In the genomic region with DNA sequence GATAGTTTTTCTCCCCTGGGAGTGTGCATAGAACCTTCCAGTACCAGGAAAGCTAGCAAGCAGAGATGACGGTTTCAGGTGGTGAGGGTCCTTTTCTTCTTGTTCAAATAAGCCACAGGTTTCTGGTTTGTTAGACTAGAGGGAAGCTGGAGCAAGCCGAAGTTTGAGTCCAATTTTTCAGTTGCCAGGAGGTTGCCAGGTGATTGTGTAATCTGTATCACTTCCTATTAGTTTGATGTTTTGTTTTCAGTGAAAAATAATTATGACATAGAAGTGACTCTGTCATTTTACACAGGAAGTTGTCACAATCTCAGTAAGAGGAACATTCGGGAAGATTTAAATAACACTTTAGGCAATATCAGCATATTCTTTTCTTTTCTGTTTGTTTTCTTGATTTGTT, we compare ENCODE assay signal across 31 mouse cellular contexts. TPM values are rescaled to one million over a fixed set of nuclear protein-coding genes. Genes with fewer than 3 reads are reported as not detected.
A peak's percentile ranks its signal among the peaks of the same experiment; 100 is the strongest.
DNase-seq lines count a peak whose midpoint lies in the region; ATAC-seq lines count a peak whose summit lies in the region.
"Had no signal": no experiment of that assay in that cellular context is flagged by ENCODE, and none has a peak within 500 bp of the region (broad histone marks: within the 10 kb centered on the region; RNA-seq: fewer than 3 reads in every experiment).

No protein-coding gene starts in this region.

- H3K4me2 ChIP-seq in midbrain, embryonic 11.5 days = no peak overlapping the region
- H3K4me2 ChIP-seq in midbrain, embryonic 15.5 days = no peak overlapping the region
- H3K4me2 ChIP-seq: embryonic facial prominence, embryonic 15.5 days; forebrain, embryonic 12.5 days; hindbrain, embryonic 14.5 days; kidney, embryonic 15.5 days; limb, embryonic 13.5 days; lung, embryonic 15.5 days; neural tube, embryonic 13.5 days; stomach, embryonic 15.5 days had no signal

- WGBS in midbrain, embryonic 11.5 days = 88% methylated on average over 3 of the region's 3 CpGs
- WGBS in midbrain, embryonic 15.5 days = 87% methylated on average over 3 of the region's 3 CpGs

- no peaks in the 10 kb centered on the region for H3K4me1 ChIP-seq in midbrain, embryonic 11.5 days (ENCODE audit: control insufficient read depth, insufficient read depth, low read length)
- H3K4me1 ChIP-seq in midbrain, embryonic 15.5 days = no peaks in the 10 kb centered on the region
- H3K4me1 ChIP-seq: embryonic facial prominence, embryonic 15.5 days; forebrain, embryonic 12.5 days; kidney, embryonic 15.5 days; limb, embryonic 13.5 days; midbrain, embryonic 10.5 days; neural tube, embryonic 13.5 days; stomach, embryonic 15.5 days had no signal

- no peak overlapping the region for H3K4me3 ChIP-seq in midbrain, embryonic 11.5 days (ENCODE audit: low read depth, low read length)
- H3K4me3 ChIP-seq in midbrain, embryonic 15.5 days = no peak overlapping the region
- H3K4me3 ChIP-seq: embryonic facial prominence, embryonic 10.5 days; embryonic facial prominence, embryonic 15.5 days; forebrain, embryonic 12.5 days; heart, embryonic 10.5 days; kidney, embryonic 15.5 days; layer of hippocampus, adult 2 months; left cerebral cortex, adult 2 months; limb, embryonic 13.5 days; lung, embryonic 15.5 days; midbrain, embryonic 10.5 days; neural tube, embryonic 13.5 days; stomach, embryonic 15.5 days had no signal

- H3K9me3 ChIP-seq in midbrain, embryonic 11.5 days (ENCODE audit: control insufficient read depth, low read length) = no peaks in the 10 kb centered on the region
- no peaks in the 10 kb centered on the region for H3K9me3 ChIP-seq in midbrain, embryonic 15.5 days
- H3K9me3 ChIP-seq: embryonic facial prominence, embryonic 10.5 days; embryonic facial prominence, embryonic 15.5 days; forebrain, embryonic 12.5 days; G1E; heart, embryonic 10.5 days; kidney, embryonic 15.5 days; limb, embryonic 13.5 days; lung, embryonic 15.5 days; midbrain, embryonic 10.5 days; neural tube, embryonic 13.5 days; stomach, embryonic 15.5 days had no signal

- peak; percentile 53 for DNase-seq in heart, adult 11 months
- no peak for DNase-seq in heart, postnatal 14 days
- peak; percentile 44 for DNase-seq in midbrain, embryonic 11.5 days (ENCODE audit: low spot score, missing footprints)
- DNase-seq in left cerebral cortex, adult 8-10 months (ENCODE audit: low spot score in 2 of 2) = no peak
- no peak for DNase-seq in adrenal gland, adult (ENCODE audit: inconsistent age in 2 of 2, low spot score in 1 of 2)
- DNase-seq: adrenal gland, postnatal 25 days; cerebellum, adult 2 months; cerebellum, postnatal 14 days; gastrocnemius, postnatal 10 days; heart, postnatal 4 days; kidney, adult 11 months; kidney, postnatal 25 days had no signal

- intact Hi-C loops in heart, postnatal 14 days (cut with DNase I) = no loop called here

- H3K36me3 ChIP-seq in midbrain, embryonic 11.5 days (ENCODE audit: control insufficient read depth, insufficient read depth, low read length) = no peaks in the 10 kb centered on the region
- H3K36me3 ChIP-seq in midbrain, embryonic 15.5 days (replicated peaks) = no peaks in the 10 kb centered on the region
- H3K36me3 ChIP-seq: embryonic facial prominence, embryonic 10.5 days; embryonic facial prominence, embryonic 15.5 days; forebrain, embryonic 12.5 days; G1E; heart, embryonic 10.5 days; kidney, embryonic 15.5 days; limb, embryonic 13.5 days; lung, embryonic 15.5 days; midbrain, embryonic 10.5 days; neural tube, embryonic 13.5 days; stomach, embryonic 15.5 days had no signal

- H3K27me3 ChIP-seq in midbrain, embryonic 11.5 days (ENCODE audit: control insufficient read depth, insufficient read depth, low read length) = no peaks in the 10 kb centered on the region
- H3K27me3 ChIP-seq in midbrain, embryonic 15.5 days (replicated peaks) = no peaks in the 10 kb centered on the region
- H3K27me3 ChIP-seq: embryonic facial prominence, embryonic 15.5 days; forebrain, embryonic 12.5 days; kidney, embryonic 15.5 days; limb, embryonic 13.5 days; lung, embryonic 15.5 days; neural tube, embryonic 13.5 days; stomach, embryonic 15.5 days had no signal

- no peak overlapping the region for H3K27ac ChIP-seq in midbrain, embryonic 11.5 days (ENCODE audit: low read depth, low read length)
- H3K27ac ChIP-seq in midbrain, embryonic 15.5 days = no peak overlapping the region
- H3K27ac ChIP-seq: embryonic facial prominence, embryonic 10.5 days; embryonic facial prominence, embryonic 15.5 days; forebrain, embryonic 12.5 days; heart, embryonic 10.5 days; hindbrain, embryonic 14.5 days; kidney, embryonic 15.5 days; layer of hippocampus, adult 2 months; left cerebral cortex, adult 2 months; limb, embryonic 13.5 days; liver, embryonic 14.5 days; lung, embryonic 15.5 days; macrophage; midbrain, embryonic 10.5 days; neural tube, embryonic 13.5 days; stomach, embryonic 15.5 days had no signal

- no peak for ATAC-seq in midbrain, embryonic 11.5 days (ENCODE audit: low FRiP score)
- no peak for ATAC-seq in midbrain, embryonic 15.5 days (replicated peaks)
- ATAC-seq in megakaryocyte progenitor cell, adult 5-6 weeks (replicated peaks; ENCODE audit: poor library complexity) = peak; percentile 83
- ATAC-seq: inflammation-experienced regulatory T-cells, adult 6 months had no signal

- H3K9ac ChIP-seq in midbrain, embryonic 11.5 days (ENCODE audit: low read length) = no peak overlapping the region
- H3K9ac ChIP-seq in midbrain, embryonic 15.5 days = no peak overlapping the region
- H3K9ac ChIP-seq: embryonic facial prominence, embryonic 15.5 days; forebrain, embryonic 12.5 days; hindbrain, embryonic 14.5 days; kidney, embryonic 15.5 days; limb, embryonic 13.5 days; liver, embryonic 14.5 days; lung, embryonic 15.5 days; neural tube, embryonic 13.5 days; stomach, embryonic 15.5 days had no signal

RNA-seq across cellular contexts. Expression of gene Atp1b3, which starts 11.6 kb away (rescaled TPM):
- 10 to 100 TPM; 70.8 to 72.2 TPM for total RNA-seq in heart, postnatal 14 days (2021)
- polyA plus RNA-seq in midbrain, embryonic 11.5 days (2014; fragmentation: Nextera tagmentation; extraction: Ambion mirVana) = 194 and 208 TPM in 2 replicates
- 170 and 174 TPM in 2 replicates for polyA plus RNA-seq in midbrain, embryonic 15.5 days (2015; fragmentation: Nextera tagmentation; extraction: Ambion mirVana)
- 206 and 221 TPM in 2 replicates for total RNA-seq in megakaryocyte progenitor cell, adult 5-6 weeks (2015)
- 106 and 130 TPM in 2 replicates for total RNA-seq in megakaryocyte progenitor cell, adult 5-6 weeks (2017)
- 100 to 1,000 TPM; 107 to 114 (median 109) TPM for total RNA-seq in left cerebral cortex, adult 8-10 months (2022)

Comparison
In these comparisons a context has a peak if more than half of its experiments do, and no peak if none do; other contexts are left out.
1. DNase-seq: peak in heart, adult 11 months (single experiment) and midbrain, embryonic 11.5 days (single experiment); none in heart, postnatal 14 days (0 of 2), left cerebral cortex, adult 8-10 months (0 of 2) and adrenal gland, adult (0 of 2).